Mouse (Mus musculus) layer of hippocampus, postnatal 25 days (tissue): Measurements from ENCODE around the gene Dlg2. TPM values are rescaled to one million over a fixed set of nuclear protein-coding genes. Genes with fewer than 3 reads are reported as not detected.
A peak's percentile ranks its signal among the peaks of the same experiment; 100 is the strongest.

Source experiments
- DNase-seq, 2 experiments: peaks; one replicate each; pipeline ENCODE4 v3.0.0; 2022; ENCODE audit warnings: mixed read lengths in 2 of 2, low spot score in 1 of 2; ENCODE audit errors: extremely low spot score in 1 of 2
- total RNA-seq, 2 experiments: library from RNA; stranded (reverse); gene quantifications; 2 replicates each; pipeline ENCODE4 v1.2.3; 2021

Dlg2 gene
- total RNA-seq, 2 experiments from 2014 or later, result 264 to 282 TPM

GRCm38 (mm10) chr7:92401001-92401688, 1924.7 kb downstream of the Dlg2 start:
- no peak for DNase-seq

- DNase-seq, result no peak
Measured at GRCm38 (mm10) chr7:92408479-92408878, 1932.0 kb downstream of the Dlg2 start.

GRCm38 (mm10) chr7:92420474-92420873, 1944.0 kb downstream of the Dlg2 start:
- no peak for DNase-seq

GRCm38 (mm10) chr7:92423017-92423416, 1946.5 kb downstream of the Dlg2 start:
- no peak for DNase-seq

GRCm38 (mm10) chr7:92424703-92425102, 1948.2 kb downstream of the Dlg2 start:
- DNase-seq, result no peak

GRCm38 (mm10) chr7:92427280-92427679, 1950.8 kb downstream of the Dlg2 start:
- DNase-seq, result no peak

- DNase-seq, result no peak
Measured at GRCm38 (mm10) chr7:92428629-92429028, 1952.2 kb downstream of the Dlg2 start.

GRCm38 (mm10) chr7:92430254-92430653, 1953.8 kb downstream of the Dlg2 start:
- no peak for DNase-seq

- no peak for DNase-seq
Measured at GRCm38 (mm10) chr7:92437168-92437567, 1960.7 kb downstream of the Dlg2 start.

GRCm38 (mm10) chr7:92439503-92440487, 1963.3 kb downstream of the Dlg2 start:
- no peak for DNase-seq

GRCm38 (mm10) chr7:92441611-92442010, 1965.1 kb downstream of the Dlg2 start:
- DNase-seq, result no peak

GRCm38 (mm10) chr7:92442082-92442481, 1965.6 kb downstream of the Dlg2 start:
- DNase-seq, result no peak

GRCm38 (mm10) chr7:92447938-92448337, 1971.5 kb downstream of the Dlg2 start:
- DNase-seq, result no peak

GRCm38 (mm10) chr7:92448782-92449575, 1972.5 kb downstream of the Dlg2 start:
- DNase-seq, result no peak

GRCm38 (mm10) chr7:92454176-92454575, 1977.7 kb downstream of the Dlg2 start:
- no peak for DNase-seq

GRCm38 (mm10) chr7:92455927-92456326, 1979.5 kb downstream of the Dlg2 start:
- DNase-seq, result no peak

GRCm38 (mm10) chr7:92457791-92458190, 1981.3 kb downstream of the Dlg2 start:
- DNase-seq, result no peak

- DNase-seq, result no peak
Measured at GRCm38 (mm10) chr7:92458308-92458707, 1981.8 kb downstream of the Dlg2 start.

GRCm38 (mm10) chr7:92460578-92460977, 1984.1 kb downstream of the Dlg2 start:
- peak in 1 of 2 experiments; percentile 19 for DNase-seq

- DNase-seq, result no peak
Measured at GRCm38 (mm10) chr7:92461256-92461655, 1984.8 kb downstream of the Dlg2 start.
